9 mouse cellular contexts compared by ENCODE assay signal in the genomic region with DNA sequence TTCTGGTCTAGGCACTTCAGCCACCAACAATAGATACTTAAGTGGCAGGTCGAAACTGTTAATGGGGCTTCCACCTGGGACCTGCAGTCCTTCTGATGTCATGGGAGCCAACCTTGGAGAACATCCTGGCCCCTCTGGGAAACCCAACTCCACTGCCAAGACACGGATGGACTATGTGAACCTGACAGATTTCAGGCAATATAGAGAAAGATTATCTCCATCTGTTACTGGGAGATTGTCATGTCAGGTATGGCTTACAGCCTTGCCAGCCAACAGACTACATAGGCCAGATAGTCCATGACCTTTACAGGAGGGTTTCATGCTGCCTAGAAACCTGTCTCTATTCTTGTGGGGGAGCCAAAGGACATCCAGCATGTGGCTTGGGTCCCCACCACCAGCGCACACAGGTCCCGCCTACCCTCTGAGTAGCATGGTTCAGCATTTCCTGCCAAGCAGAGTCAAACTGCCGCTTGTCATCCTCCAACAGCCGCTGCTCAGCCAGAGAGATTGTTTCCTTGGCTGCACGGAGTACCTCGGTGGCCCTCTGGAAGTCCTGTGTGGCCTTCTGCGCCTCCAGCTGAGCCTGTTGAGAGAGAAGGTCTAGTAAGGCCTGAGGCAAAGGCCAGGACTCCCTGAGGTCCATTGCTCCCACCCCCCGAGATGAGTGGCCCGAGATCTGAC. TPM values are rescaled to one million over a fixed set of nuclear protein-coding genes. Genes with fewer than 3 reads are reported as not detected.
A peak's percentile ranks its signal among the peaks of the same experiment; 100 is the strongest.
DNase-seq lines count a peak whose midpoint lies in the region; ATAC-seq and TF ChIP-seq lines count a peak whose summit lies in the region.
"Had no signal": no experiment of that assay in that cellular context is flagged by ENCODE, and none has a peak within 500 bp of the region (broad histone marks: within the 10 kb centered on the region; RNA-seq: fewer than 3 reads in every experiment).

No protein-coding gene starts in this region.

- no peak overlapping the region for H3K4me2 ChIP-seq in lung, embryonic 16.5 days (ENCODE audit: low read depth, low read length)
- H3K4me2 ChIP-seq: lung, embryonic 14.5 days had no signal

- peaks cover 31% of the 10 kb centered on the region for H3K4me1 ChIP-seq in lung, embryonic 16.5 days (replicated peaks; ENCODE audit: control insufficient read depth, insufficient read depth, low read length)
- peaks cover 37% of the 10 kb centered on the region for H3K4me1 ChIP-seq in cortical plate, adult 2 months (ENCODE audit: control insufficient read depth, insufficient read depth, low read length)

- no peak overlapping the region for H3K9ac ChIP-seq in lung, embryonic 16.5 days (ENCODE audit: low read length)
- H3K9ac ChIP-seq: lung, embryonic 14.5 days had no signal

- no peak for DNase-seq in gastrocnemius, adult 2 months
- no peak for DNase-seq in gastrocnemius, adult 8-10 months (ENCODE audit: low spot score in 2 of 2)
- no peak for DNase-seq in lung, adult 18-20 months
- peak; percentile 29 to 56 for DNase-seq in thymus, postnatal 10 days (ENCODE audit: low spot score in 2 of 2)
- no peak for DNase-seq in kidney, adult 18-20 months
- DNase-seq in left cerebral cortex, postnatal 10 days (ENCODE audit: extremely low spot score in 1 of 2, low spot score in 2 of 2): no peak
- DNase-seq: lung, embryonic 14.5 days had no signal

- no peaks in the 10 kb centered on the region for H3K9me3 ChIP-seq in lung, embryonic 16.5 days (ENCODE audit: control insufficient read depth, low read length)

- H3K27me3 ChIP-seq in lung, embryonic 16.5 days (ENCODE audit: control insufficient read depth, insufficient read depth, low read depth, low read length): no peaks in the 10 kb centered on the region

- WGBS in lung, embryonic 16.5 days: 53% methylated on average over 11 of the region's 11 CpGs

- ATAC-seq in lung, embryonic 16.5 days (ENCODE audit: low read depth): peak; percentile 14; the same call in 1 of the 2 replicates

- no peaks in the 10 kb centered on the region; the same call in 1 of the 2 replicates for H3K36me3 ChIP-seq in lung, embryonic 16.5 days (ENCODE audit: control insufficient read depth, insufficient read depth, low read length)

- H3K27ac ChIP-seq in gastrocnemius, adult 2 months: peak overlapping the region; percentile 96
- H3K27ac ChIP-seq in lung, embryonic 16.5 days (ENCODE audit: low read length): no peak overlapping the region
- peak overlapping the region; percentile 26 for H3K27ac ChIP-seq in cortical plate, adult 2 months (ENCODE audit: insufficient read depth, low read length)

- intact Hi-C loops in gastrocnemius, adult 2 months (cut with DNase I): loop anchor here (2.0 to 5.0 kb wide), 2 partner anchors 85 to 700 kb away; partner anchors contain the start of genes Dph3 and Oxnad1
- intact Hi-C loops in left cerebral cortex, postnatal 10 days (cut with DNase I): no loop called here

- TF ChIP-seq CTCF in gastrocnemius, adult 2 months (IDR thresholded peaks at IDR 0.05): no peak
- TF ChIP-seq CTCF in cortical plate, adult 2 months (IDR thresholded peaks at IDR 0.05; ENCODE audit: extremely low read depth, insufficient read depth, low read length): no peak

- no peak overlapping the region for H3K4me3 ChIP-seq in gastrocnemius, adult 2 months
- no peak overlapping the region for H3K4me3 ChIP-seq in lung, embryonic 16.5 days (ENCODE audit: low read length)
- no peak overlapping the region for H3K4me3 ChIP-seq in cortical plate, adult 2 months (ENCODE audit: insufficient read depth, low read length)

- TF ChIP-seq POLR2A in cortical plate, adult 2 months (IDR thresholded peaks at IDR 0.05; ENCODE audit: extremely low read depth, insufficient read depth, low read length): no peak

RNA-seq across cellular contexts. Expression of gene Sh3bp5, which starts 48.4 kb away (rescaled TPM):
- total RNA-seq in gastrocnemius, adult 2 months (2021): 10 to 100 TPM; 55.1 to 58.5 TPM
- total RNA-seq in gastrocnemius, adult 8-10 months (2022): 10 to 100 TPM; 38.1 to 56.9 (median 50.0) TPM
- polyA plus RNA-seq in lung, embryonic 16.5 days (2015; fragmentation: Nextera tagmentation; extraction: Ambion mirVana): 26.1 and 27.3 TPM in 2 replicates
- 43.8 and 55.2 TPM in 2 replicates for polyA plus RNA-seq in cortical plate, adult 2 months (2012; rRNA removed)
- total RNA-seq in left cerebral cortex, postnatal 10 days (2021): 10 to 100 TPM; 76.4 to 80.0 TPM

RNA-seq across cellular contexts. Expression of gene Capn7, which starts 51.0 kb away (rescaled TPM):
- total RNA-seq in gastrocnemius, adult 2 months (2021): 10 to 100 TPM; 29.4 to 33.6 TPM
- 10 to 100 TPM; 27.0 to 33.1 (median 30.5) TPM for total RNA-seq in gastrocnemius, adult 8-10 months (2022)
- 32.8 and 34.9 TPM in 2 replicates for polyA plus RNA-seq in lung, embryonic 16.5 days (2015; fragmentation: Nextera tagmentation; extraction: Ambion mirVana)
- polyA plus RNA-seq in cortical plate, adult 2 months (2012; rRNA removed): 31.2 and 32.4 TPM in 2 replicates
- total RNA-seq in left cerebral cortex, postnatal 10 days (2021): 10 to 100 TPM; 38.9 to 39.3 TPM

Comparison
In these comparisons a context has a peak if more than half of its experiments do, and no peak if none do; other contexts are left out.
1. DNase-seq: peak in thymus, postnatal 10 days (2 of 2); none in gastrocnemius, adult 2 months (single experiment), gastrocnemius, adult 8-10 months (0 of 2), lung, adult 18-20 months (0 of 2), kidney, adult 18-20 months (single experiment) and left cerebral cortex, postnatal 10 days (0 of 2).